Mouse (Mus musculus): Measurements from ENCODE around the gene Ppp1r9a.

Ppp1r9a gene

DNA sequence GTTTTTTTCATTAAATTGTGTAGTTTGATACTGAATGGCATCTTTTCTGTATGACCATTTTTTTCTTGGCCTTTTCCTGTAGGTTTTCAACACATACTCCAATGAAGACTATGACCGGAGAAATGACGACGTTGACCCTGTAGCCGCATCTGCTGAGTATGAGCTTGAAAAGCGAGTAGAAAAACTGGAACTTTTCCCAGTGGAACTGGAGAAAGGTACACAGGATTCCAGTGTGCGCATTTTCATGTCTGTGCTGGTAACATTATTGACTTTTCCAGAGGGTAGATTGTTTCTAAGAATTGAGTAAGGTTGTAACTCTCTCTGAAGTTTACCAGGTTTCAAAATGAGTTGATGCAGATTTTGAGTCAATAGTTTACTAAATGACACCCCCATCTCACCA, 143.1 kb downstream of the Ppp1r9a start:
- DNase-seq (ENCODE audit: low spot score), result no peak

DNA sequence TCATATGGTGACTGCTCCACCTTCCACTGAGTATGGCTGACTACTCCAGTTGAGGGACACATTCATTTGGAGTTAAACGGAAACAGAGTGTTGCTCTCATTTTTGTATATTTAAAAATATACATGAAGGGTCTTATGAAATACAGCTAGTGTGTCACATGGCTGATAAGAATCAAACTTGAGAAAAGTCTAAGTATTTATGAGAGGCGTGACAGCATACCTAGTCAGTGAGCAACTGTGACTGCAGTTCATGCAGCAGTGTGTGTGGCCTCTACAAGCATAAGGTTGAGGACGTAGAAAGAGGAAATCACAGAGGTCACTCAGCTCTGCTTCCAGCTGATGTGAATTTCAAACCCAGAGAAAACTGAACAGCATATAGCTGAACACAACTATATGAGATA, 145.3 kb downstream of the Ppp1r9a start:
- no peak for DNase-seq (ENCODE audit: low spot score)

GRCm38 (mm10) chr6:5052309-5052708, 149.6 kb downstream of the Ppp1r9a start:
- no peak for DNase-seq (ENCODE audit: low spot score)

DNA sequence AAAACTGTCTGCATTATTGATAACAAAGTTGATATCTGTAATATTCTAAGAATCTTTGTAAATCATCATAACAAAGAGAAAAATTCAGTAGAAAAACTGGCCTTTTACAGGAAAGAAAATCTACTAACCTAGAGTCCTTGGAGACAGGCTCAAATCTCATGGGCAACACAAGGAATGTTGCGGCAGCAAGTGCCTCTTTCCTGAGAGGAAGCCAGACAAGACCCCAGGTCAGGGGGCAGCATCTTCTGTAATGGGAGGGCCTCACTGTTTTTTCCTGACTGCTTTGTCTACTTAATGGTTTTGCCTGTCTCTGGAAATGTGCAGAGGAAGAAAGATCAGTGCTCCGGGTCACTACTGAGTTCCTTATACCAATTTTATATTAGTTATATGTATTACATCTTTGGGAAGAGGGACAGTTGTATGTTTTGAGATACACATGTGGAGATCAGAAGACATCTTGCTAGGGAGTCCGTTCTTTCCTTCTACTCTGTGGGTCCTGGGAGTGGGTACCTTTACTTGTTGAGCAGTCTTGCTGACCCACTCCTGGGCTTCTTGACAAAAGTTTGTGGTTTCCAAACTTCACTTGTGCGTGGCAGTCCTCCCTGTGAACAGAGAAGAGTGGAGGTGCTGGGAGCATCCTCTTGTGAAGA, 151.9 kb downstream of the Ppp1r9a start:
- DNase-seq (ENCODE audit: low spot score), result no peak

GRCm38 (mm10) chr6:5074736-5075135, 172.0 kb downstream of the Ppp1r9a start:
- no peak for DNase-seq (ENCODE audit: low spot score)

- DNase-seq (ENCODE audit: low spot score), result no peak
These were observed 173.0 kb downstream of the Ppp1r9a start for GRCm38 (mm10) chr6:5075680-5076079.

DNA sequence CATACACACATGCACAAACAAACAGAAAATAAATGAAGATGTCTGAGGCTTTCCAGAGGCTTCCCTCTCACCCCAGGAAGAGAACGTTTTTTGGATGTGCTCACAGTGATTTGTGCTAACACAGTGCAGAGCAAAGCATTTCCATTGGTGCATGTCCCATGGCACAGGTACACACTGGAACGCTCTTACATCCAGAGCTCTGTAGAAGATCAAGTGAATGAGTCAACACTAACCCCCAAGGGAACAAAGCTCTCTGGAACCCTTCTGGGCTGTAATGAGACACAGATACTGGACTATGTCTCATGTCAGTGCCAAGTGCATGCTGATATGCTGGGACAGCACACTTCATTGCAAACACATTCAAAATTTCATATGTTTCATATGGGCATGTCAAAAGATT, 175.3 kb downstream of the Ppp1r9a start:
- no peak for DNase-seq (ENCODE audit: low spot score)

DNA sequence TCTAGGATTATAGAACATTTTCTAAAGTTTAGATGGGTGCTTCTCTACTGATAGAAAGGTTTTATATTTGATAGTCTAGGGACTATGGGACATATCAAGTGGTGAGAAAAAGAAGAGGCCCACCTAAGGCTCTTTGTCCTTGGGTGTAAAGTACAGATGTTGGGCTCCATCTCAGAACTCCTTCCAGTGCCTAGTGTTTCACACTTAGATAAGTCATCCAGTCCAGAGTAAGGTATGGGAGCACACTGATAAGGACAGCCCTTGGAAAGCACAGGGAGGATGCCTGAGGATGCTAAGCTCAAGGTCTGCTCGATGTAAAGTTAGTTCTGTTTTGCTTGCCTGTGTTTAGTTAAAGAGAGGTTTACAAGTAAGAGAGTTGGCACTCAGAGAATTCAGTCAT, 176.4 kb downstream of the Ppp1r9a start:
- DNase-seq (ENCODE audit: low spot score), result no peak

DNA sequence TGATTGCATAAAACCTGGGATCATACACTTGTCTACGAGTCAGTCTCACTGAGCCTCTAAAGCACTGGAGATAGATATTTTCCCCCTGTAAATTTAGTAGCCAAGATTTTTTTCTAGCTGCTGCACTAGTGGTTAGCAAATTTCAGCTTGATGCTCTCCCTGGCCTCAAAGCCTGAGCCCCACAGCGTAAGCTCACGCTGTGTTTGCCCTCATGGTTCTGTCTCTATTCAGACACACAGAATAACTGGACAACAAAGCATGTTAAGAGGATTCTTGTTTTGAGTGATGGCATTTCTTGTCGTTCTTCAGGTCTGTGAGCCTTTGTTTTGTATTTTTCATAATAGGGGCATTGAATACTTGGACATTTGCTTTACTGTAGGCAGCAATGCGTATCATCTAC, 177.4 kb downstream of the Ppp1r9a start:
- DNase-seq (ENCODE audit: low spot score), result no peak

DNA sequence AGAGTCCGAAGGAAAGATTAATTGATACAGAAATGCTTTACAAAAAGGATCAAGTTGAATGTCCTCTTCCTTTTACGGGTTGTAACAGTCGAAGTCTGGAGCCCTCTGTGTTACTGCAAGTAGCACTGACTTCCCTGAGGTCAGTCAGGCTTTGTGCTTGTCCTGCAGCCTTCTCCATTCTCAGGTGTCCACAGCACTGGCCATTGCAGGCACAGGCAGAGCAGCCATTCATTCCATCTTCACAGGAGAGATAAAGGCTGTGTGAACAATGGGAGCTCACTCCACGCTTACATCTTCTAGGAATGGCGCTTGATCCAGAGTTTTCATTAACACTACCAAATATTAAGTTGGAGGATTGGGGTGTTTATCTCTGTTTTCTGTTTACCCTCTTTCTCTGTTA, 177.8 kb downstream of the Ppp1r9a start:
- DNase-seq (ENCODE audit: low spot score), result no peak

DNA sequence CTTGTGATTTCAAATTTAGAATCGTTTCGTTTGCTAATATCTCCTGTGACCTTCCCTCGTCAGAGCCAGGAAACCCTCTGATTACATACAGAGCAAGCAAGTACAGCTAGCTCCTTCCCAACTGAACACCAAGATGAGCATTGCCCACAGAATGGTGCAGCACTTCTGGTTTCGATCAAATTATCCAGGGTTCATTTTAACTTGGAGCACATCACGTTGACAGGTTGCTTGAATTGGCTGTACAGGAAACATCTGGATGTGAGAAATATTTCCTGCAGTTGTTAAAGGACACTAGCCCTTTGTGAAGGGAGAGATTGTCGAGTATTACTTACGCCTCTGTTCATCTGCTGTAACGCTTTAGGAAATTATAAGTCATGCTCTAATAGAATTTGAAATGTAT, 178.4 kb downstream of the Ppp1r9a start:
- no peak for DNase-seq (ENCODE audit: low spot score)

DNA sequence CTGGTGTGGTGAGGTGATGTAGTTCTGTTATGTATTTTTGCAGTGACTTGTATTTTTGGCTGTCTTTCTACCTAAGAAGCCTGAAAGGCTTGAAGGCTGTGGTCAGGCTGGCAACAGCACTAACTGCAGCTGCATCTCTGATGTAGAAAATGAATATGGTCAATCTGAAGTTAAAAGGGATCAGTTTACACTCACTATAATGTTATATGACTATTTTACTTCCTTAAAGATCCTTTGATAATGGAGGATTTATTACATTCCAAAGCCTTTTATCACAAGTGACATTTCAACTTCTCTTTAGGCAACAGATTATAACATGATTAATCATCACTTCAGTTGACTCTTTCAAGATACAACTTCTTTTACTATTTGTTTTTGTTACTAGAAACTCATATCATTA, 179.4 kb downstream of the Ppp1r9a start:
- no peak for DNase-seq (ENCODE audit: low spot score)

DNA sequence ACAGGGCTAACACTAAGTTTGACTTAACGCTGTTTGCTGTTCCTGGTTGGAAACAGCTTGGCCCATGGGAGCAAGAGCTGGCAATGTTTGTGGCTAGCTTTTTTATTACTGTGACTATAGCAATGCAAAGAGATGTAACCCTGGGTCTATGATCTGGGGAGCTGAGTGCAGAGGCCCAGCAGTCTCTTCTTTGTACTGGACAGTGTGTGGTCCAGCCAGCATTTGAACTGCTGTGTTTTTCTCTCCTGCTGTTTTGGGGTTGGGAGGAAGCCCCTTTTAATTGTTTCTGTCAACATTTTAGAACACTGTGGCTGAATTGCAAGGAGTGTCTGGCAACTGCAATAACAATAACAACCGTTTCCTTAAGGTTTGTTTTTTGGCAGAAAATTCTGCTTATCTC, 180.0 kb downstream of the Ppp1r9a start:
- no peak for DNase-seq (ENCODE audit: low spot score)

DNA sequence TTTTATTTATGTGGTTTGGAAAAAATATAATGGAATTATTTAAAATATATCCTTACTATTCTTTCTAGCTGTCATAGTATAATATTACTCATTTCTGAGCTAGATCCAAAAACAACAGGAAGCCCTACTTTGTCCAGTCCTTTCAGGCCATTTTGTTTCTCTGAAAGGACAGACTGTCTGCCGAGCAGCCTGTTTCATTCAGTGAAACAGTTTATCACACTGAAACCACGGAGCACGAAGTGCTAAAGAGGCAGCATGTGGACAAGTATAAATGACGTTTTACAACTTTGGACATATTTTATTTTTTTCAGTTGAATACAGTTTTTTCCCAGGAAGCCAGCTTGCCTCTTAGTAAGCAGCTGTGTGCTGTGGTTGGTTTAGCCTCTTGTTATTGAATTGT, 181.2 kb downstream of the Ppp1r9a start:
- no peak for DNase-seq (ENCODE audit: low spot score)

GRCm38 (mm10) chr6:5091873-5092272, 189.2 kb downstream of the Ppp1r9a start:
- no peak for DNase-seq (ENCODE audit: low spot score)

- DNase-seq (ENCODE audit: low spot score), result no peak
These were observed 190.1 kb downstream of the Ppp1r9a start for GRCm38 (mm10) chr6:5092795-5093194.

DNA sequence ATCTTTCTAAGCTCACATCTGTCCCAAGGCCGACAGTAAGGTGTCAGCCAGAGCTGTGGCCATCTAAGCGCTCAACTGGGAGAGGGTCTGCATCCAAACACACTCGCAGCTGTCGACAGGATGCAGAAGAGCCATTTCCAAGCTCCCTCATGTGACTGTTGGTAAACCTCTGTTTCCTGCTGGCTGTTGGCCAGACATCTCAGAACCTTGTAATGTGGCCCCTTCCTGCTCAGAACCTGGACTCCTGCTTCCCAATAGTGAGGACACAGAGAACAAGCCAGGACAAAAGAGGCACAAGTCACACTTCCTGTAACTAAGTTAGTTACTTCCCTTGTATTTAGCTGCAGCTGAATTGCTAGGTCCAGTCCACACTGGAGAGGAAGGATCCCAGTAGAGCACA, 190.8 kb downstream of the Ppp1r9a start:
- peak; percentile 7 for DNase-seq (ENCODE audit: low spot score)

- DNase-seq (ENCODE audit: low spot score), result no peak
These were observed 192.8 kb downstream of the Ppp1r9a start for GRCm38 (mm10) chr6:5095365-5095973.

- DNase-seq (ENCODE audit: low spot score), result no peak
These were observed 194.6 kb downstream of the Ppp1r9a start for GRCm38 (mm10) chr6:5097309-5097708.

GRCm38 (mm10) chr6:5099282-5099681, 196.6 kb downstream of the Ppp1r9a start:
- DNase-seq (ENCODE audit: low spot score), result no peak

- DNase-seq (ENCODE audit: low spot score), result no peak
These were observed 197.1 kb downstream of the Ppp1r9a start for GRCm38 (mm10) chr6:5099842-5100241.

- no peak for DNase-seq (ENCODE audit: low spot score)
These were observed 197.6 kb downstream of the Ppp1r9a start for GRCm38 (mm10) chr6:5100347-5100746.

DNA sequence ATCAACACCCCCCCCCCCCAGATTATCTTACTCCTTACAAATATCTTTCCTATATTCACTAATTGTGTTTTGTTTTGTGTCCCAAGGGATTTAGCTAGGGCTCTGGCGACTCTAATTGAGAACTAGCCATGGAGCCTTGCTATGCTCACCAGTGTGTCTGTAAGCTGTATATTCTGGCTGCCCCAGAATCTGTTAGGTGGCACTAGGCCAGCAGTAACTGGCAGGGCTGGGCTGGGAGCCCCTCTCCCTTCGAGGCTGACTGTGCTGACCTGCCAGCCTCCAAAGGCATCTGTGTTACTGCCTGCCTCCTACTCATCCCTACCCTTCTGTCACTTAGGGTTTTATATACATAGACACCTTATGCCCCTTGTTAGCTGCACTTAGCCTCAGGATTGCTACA, 200.0 kb downstream of the Ppp1r9a start:
- DNase-seq (ENCODE audit: low spot score), result no peak

DNA sequence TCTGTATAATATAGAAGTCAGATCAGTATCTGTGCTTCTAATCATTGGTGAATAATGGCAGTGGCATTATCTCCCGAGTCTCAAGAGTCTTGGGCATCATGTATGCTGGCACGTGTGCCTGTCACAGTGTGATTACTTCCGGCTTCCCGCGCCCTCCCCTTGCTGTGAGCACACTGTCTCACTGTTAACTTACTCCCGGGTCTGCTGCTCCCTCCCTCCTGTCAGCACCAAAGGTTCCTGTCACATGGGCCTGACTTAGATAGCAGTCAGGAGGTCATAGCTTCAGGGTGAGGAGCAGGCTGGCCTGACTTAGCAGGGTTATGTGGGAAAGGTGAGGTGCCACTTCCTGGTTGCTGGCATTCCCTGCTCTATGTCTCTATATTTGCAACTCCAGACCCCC, 201.1 kb downstream of the Ppp1r9a start:
- no peak for DNase-seq (ENCODE audit: low spot score)
